Mouse (Mus musculus) liver, adult 10 weeks (tissue): ENCODE results near the gene Fthl17f. TPM values are rescaled to one million over a fixed set of nuclear protein-coding genes. Genes with fewer than 3 reads are reported as not detected.

ENCODE experiments used
- polyA plus RNA-seq: library from polyadenylated mRNA; stranded (reverse); fragments of 350-450 nt; fragmentation: Illumina TruSeq; extraction: RNeasy Lipid Tissue Mini Kit (QIAGEN cat#74804); gene quantifications from one replicate; pipeline ENCODE4 v1.2.3, GENCODE M21; 2014; ENCODE audit warnings: low read depth, low replicate concordance

Gene Fthl17f
- polyA plus RNA-seq: not detected

GRCm38 (mm10) chrX:9062715-9063114, at the start of gene Fthl17f:
TSS of gene Fthl17f (plus strand) at chrX:9063015.

GRCm38 (mm10) chrX:9033193-9033592, 29.6 kb upstream of the Fthl17f start, which contains the start of gene Fthl17e:
TSS of gene Fthl17e (plus strand) at chrX:9033493.

GRCm38 (mm10) chrX:9104262-9104661, 41.4 kb downstream of the Fthl17f start, which contains the start of gene 4930402K13Rik:
TSS of gene 4930402K13Rik (plus strand) at chrX:9104562.

Other genes with a start within 250 kb of the Fthl17f start
- not detected for gene Gm6592, start 219.0 kb upstream of the Fthl17f start, polyA plus RNA-seq
- gene Gm5751, start 188.8 kb upstream of the Fthl17f start, polyA plus RNA-seq: not detected
- 0.82 TPM for gene B630019K06Rik, start 170.6 kb upstream of the Fthl17f start, polyA plus RNA-seq
- gene Fthl17b, start 100.0 kb upstream of the Fthl17f start, polyA plus RNA-seq: not detected
- not detected for gene Fthl17c, start 86.5 kb upstream of the Fthl17f start, polyA plus RNA-seq
- not detected for gene Fthl17d, start 76.3 kb upstream of the Fthl17f start, polyA plus RNA-seq
- not detected for gene Fthl17e, start 29.5 kb upstream of the Fthl17f start, polyA plus RNA-seq
- gene 4930402K13Rik, start 41.5 kb downstream of the Fthl17f start, polyA plus RNA-seq: not detected
- gene Lancl3, start 136.9 kb downstream of the Fthl17f start, polyA plus RNA-seq: not detected
- not detected for gene Gm14862, start 193.9 kb downstream of the Fthl17f start, polyA plus RNA-seq
- 6.6 TPM for gene Xk, start 209.7 kb downstream of the Fthl17f start, polyA plus RNA-seq
- gene H2al1m, start 220.7 kb downstream of the Fthl17f start, polyA plus RNA-seq: not detected